Comparison of ENCODE assay signal across 9 mouse cellular contexts in genomic region chr14:46636364-46636763, GRCm38 (mm10).
DNase-seq lines count a peak whose midpoint lies in the region; ATAC-seq and TF ChIP-seq lines count a peak whose summit lies in the region.
"Had no signal": no experiment of that assay in that cellular context is flagged by ENCODE, and none has a peak within 500 bp of the region (broad histone marks: within the 10 kb centered on the region; RNA-seq: fewer than 3 reads in every experiment).

No protein-coding gene starts in this region.

- no peak overlapping the region for H3K9ac ChIP-seq in liver, embryonic 13.5 days
- no peak overlapping the region for H3K9ac ChIP-seq in liver, embryonic 12.5 days
- H3K9ac ChIP-seq: forebrain, embryonic 15.5 days had no signal

- no peak overlapping the region for H3K4me2 ChIP-seq in liver, embryonic 13.5 days
- no peak overlapping the region for H3K4me2 ChIP-seq in liver, embryonic 12.5 days
- H3K4me2 ChIP-seq: forebrain, embryonic 15.5 days had no signal

- H3K9me3 ChIP-seq in liver, embryonic 13.5 days (replicated peaks), result no peaks in the 10 kb centered on the region
- no peaks in the 10 kb centered on the region for H3K9me3 ChIP-seq in liver, embryonic 12.5 days (replicated peaks)
- H3K9me3 ChIP-seq: forebrain, embryonic 15.5 days had no signal

- no peak for DNase-seq in liver, embryonic 13.5 days
- peak; percentile 87 for DNase-seq in Muller cell, postnatal 12 days (ENCODE audit: inconsistent ontology term)
- DNase-seq in adrenal gland, postnatal 14 days, result peak; percentile 35
- DNase-seq in heart, postnatal 10 days, result peak; percentile 17 to 31
- DNase-seq in layer of hippocampus, postnatal 36 days, result no peak
- DNase-seq in kidney, adult 2 months, result no peak

- no peak for TF ChIP-seq POLR2A in kidney, adult 2 months (IDR thresholded peaks at IDR 0.05; ENCODE audit: low read depth, low read length)

- intact Hi-C loops in heart, postnatal 10 days (cut with DNase I), result no loop called here

- TF ChIP-seq CTCF in kidney, adult 2 months (conservative IDR thresholded peaks at IDR 0.05; ENCODE audit: insufficient read depth, insufficient read length, low read depth, low read length), result no peak

- H3K4me1 ChIP-seq in liver, embryonic 13.5 days (replicated peaks), result no peaks in the 10 kb centered on the region
- peaks cover 6% of the 10 kb centered on the region; the same call in 1 of the 2 replicates for H3K4me1 ChIP-seq in liver, embryonic 12.5 days
- no peaks in the 10 kb centered on the region for H3K4me1 ChIP-seq in kidney, adult 2 months (ENCODE audit: control insufficient read depth, insufficient read depth, low read length)
- H3K4me1 ChIP-seq: forebrain, embryonic 15.5 days had no signal

- ATAC-seq in liver, embryonic 13.5 days (ENCODE audit: low read depth), result peak; percentile 23; the same call in 1 of the 2 replicates
- ATAC-seq in liver, embryonic 12.5 days, result no peak
- ATAC-seq: forebrain, embryonic 15.5 days had no signal

- no peaks in the 10 kb centered on the region for H3K27me3 ChIP-seq in liver, embryonic 13.5 days
- H3K27me3 ChIP-seq in liver, embryonic 12.5 days (replicated peaks), result 0 out of 2 replicates have a peak, but pooled peaks cover 3% of the 10 kb centered on the region
- no peaks in the 10 kb centered on the region for H3K27me3 ChIP-seq in kidney, adult 2 months (replicated peaks; ENCODE audit: control insufficient read depth, insufficient read depth, low read length)

- no peak overlapping the region for H3K27ac ChIP-seq in liver, embryonic 13.5 days
- H3K27ac ChIP-seq in liver, embryonic 12.5 days, result no peak overlapping the region
- no peak overlapping the region for H3K27ac ChIP-seq in kidney, adult 2 months (ENCODE audit: insufficient read depth, low read depth, low read length)
- H3K27ac ChIP-seq: forebrain, embryonic 15.5 days; hindbrain, postnatal 0 days had no signal

- no peaks in the 10 kb centered on the region for H3K36me3 ChIP-seq in liver, embryonic 13.5 days
- no peaks in the 10 kb centered on the region for H3K36me3 ChIP-seq in liver, embryonic 12.5 days
- no peaks in the 10 kb centered on the region for H3K36me3 ChIP-seq in kidney, adult 2 months (ENCODE audit: control insufficient read depth, insufficient read depth, low read length)
- H3K36me3 ChIP-seq: forebrain, embryonic 15.5 days had no signal

- 68% methylated on average over 6 of the region's 6 CpGs for WGBS in liver, embryonic 13.5 days (ENCODE audit: insufficient replicate concordance)
- 72% methylated on average over 6 of the region's 6 CpGs for WGBS in liver, embryonic 12.5 days (ENCODE audit: insufficient replicate concordance)
- 69% methylated on average over 6 of the region's 6 CpGs for WGBS in kidney, adult 2 months

- H3K4me3 ChIP-seq in liver, embryonic 13.5 days (replicated peaks), result no peak overlapping the region
- H3K4me3 ChIP-seq in liver, embryonic 12.5 days, result no peak overlapping the region
- H3K4me3 ChIP-seq in kidney, adult 2 months (ENCODE audit: insufficient read depth, low read depth, low read length), result no peak overlapping the region
- H3K4me3 ChIP-seq: forebrain, embryonic 15.5 days had no signal

Comparison
In these comparisons a context has a peak if more than half of its experiments do, and no peak if none do; other contexts are left out.
1. DNase-seq: peak in Muller cell, postnatal 12 days (single experiment), adrenal gland, postnatal 14 days (single experiment) and heart, postnatal 10 days (2 of 2); none in liver, embryonic 13.5 days (single experiment), layer of hippocampus, postnatal 36 days (0 of 2) and kidney, adult 2 months (single experiment).